Mouse (Mus musculus) kidney, embryonic 15.5 days (tissue): ENCODE measurements around the gene Ankdd1a. TPM values are rescaled to one million over a fixed set of nuclear protein-coding genes. Genes with fewer than 3 reads are reported as not detected.
A peak's percentile ranks its signal among the peaks of the same experiment; 100 is the strongest.

Experiments used
- ATAC-seq: fragments of 200-750 bp; cut with Nextera tagmentation; replicated peaks from 2 replicates; pipeline ENCODE4 v1.8.0; 2017; ENCODE audit warnings: moderate TSS enrichment; ENCODE audit not compliant: low FRiP score
- H3K27ac ChIP-seq: fragments of 300-500 bp; sonication (generic); 2 replicates; pipeline ENCODE4 v1.5.1; 2015; ENCODE audit warnings: mild to moderate bottlenecking, inconsistent platforms
- H3K27me3 ChIP-seq: fragments of 300-500 bp; sonication (generic); 2 replicates; pipeline ENCODE4 v1.6.1; 2015; ENCODE audit warnings: inconsistent platforms
- H3K36me3 ChIP-seq: fragments of 300-500 bp; sonication (generic); 2 replicates; pipeline ENCODE4 v1.6.1; 2015; ENCODE audit warnings: inconsistent platforms
- H3K4me1 ChIP-seq: fragments of 300-500 bp; sonication (generic); 2 replicates; pipeline ENCODE4 v1.6.1; 2015; ENCODE audit warnings: inconsistent platforms
- H3K4me2 ChIP-seq: fragments of 300-500 bp; sonication (generic); 2 replicates; pipeline ENCODE4 v1.6.1; 2015; ENCODE audit warnings: moderate library complexity, mild to moderate bottlenecking, inconsistent platforms
- H3K4me3 ChIP-seq: fragments of 300-500 bp; sonication (generic); replicated peaks from 2 replicates; pipeline ENCODE4 v1.5.1; 2015; ENCODE audit warnings: mild to moderate bottlenecking, inconsistent platforms
- H3K9ac ChIP-seq: fragments of 300-500 bp; sonication (generic); 2 replicates; pipeline ENCODE4 v1.6.1; 2015; ENCODE audit warnings: mild to moderate bottlenecking, inconsistent platforms
- H3K9me3 ChIP-seq: fragments of 300-500 bp; sonication (generic); replicated peaks from 2 replicates; pipeline ENCODE4 v1.6.1; 2016; ENCODE audit warnings: inconsistent platforms
- WGBS: fragments of 180-500 bp; shearing (Covaris S2); methylation state at CpG from one replicate; pipeline ENCODE4 v1.1.7; 2015; ENCODE audit warnings: mixed read lengths; 5-methylcytosine and 5-hydroxymethylcytosine counted together
- polyA plus RNA-seq: library from polyadenylated mRNA; unstranded; fragments of >200 nt; fragmentation: Nextera tagmentation; extraction: Ambion mirVana; gene quantifications from 2 replicates; pipeline ENCODE4 v1.2.1, GENCODE M21; 2015

Ankdd1a gene
- not detected in 2 replicates for polyA plus RNA-seq

- Histone ChIP-seq H3K27ac (peak within 1 kb of the TSS; percentile 9; the same call in 1 of the 2 replicates), H3K36me3 (no peaks in the 10 kb centered on the region), H3K27me3 (0 out of 2 replicates have a peak, but pooled peaks cover 12% of the 10 kb centered on the region), H3K4me1 (peaks cover 25% of the 10 kb centered on the region), H3K4me3 (peak within 1 kb of the TSS; percentile 33), H3K9ac (peak within 1 kb of the TSS; percentile 26; the same call in 1 of the 2 replicates), H3K4me2 (peak within 1 kb of the TSS; percentile 68), H3K9me3 (no peaks in the 10 kb centered on the region)
- ATAC-seq = no peak
- whole genome bisulfite sequencing = 3% methylated on average over 25 of the region's 25 CpGs
Observed at GRCm38 (mm10) chr9:65519807-65520504, at the start of gene Ankdd1a. Gene Ankdd1a (minus strand): TSS chr9:65520193.

- no peak for ATAC-seq
- H3K27me3 ChIP-seq = no peaks in the 10 kb centered on the region
- WGBS = 79% methylated on average over 6 of the region's 6 CpGs
- H3K4me3 ChIP-seq = no peak overlapping the region
- H3K36me3 ChIP-seq = peaks cover 45% of the 10 kb centered on the region
- H3K4me2 ChIP-seq = no peak overlapping the region
- no peaks in the 10 kb centered on the region for H3K9me3 ChIP-seq
- no peak overlapping the region for H3K9ac ChIP-seq
- H3K27ac ChIP-seq = peak overlapping the region; percentile 20; the same call in 1 of the 2 replicates
- H3K4me1 ChIP-seq = peaks cover 10% of the 10 kb centered on the region
Observed at GRCm38 (mm10) chr9:65569491-65569971, 49.5 kb upstream of the Ankdd1a start.

- Histone ChIP-seq H3K27me3 (no peaks in the 10 kb centered on the region), H3K36me3 (peaks cover 51% of the 10 kb centered on the region), H3K4me2 (no peak overlapping the region), H3K4me1 (0 out of 2 replicates have a peak, but pooled peaks cover 8% of the 10 kb centered on the region), H3K4me3 (no peak overlapping the region), H3K27ac (0 out of 2 replicates have a peak overlapping the region, but pooled peaks have one; percentile 20), H3K9ac (no peak overlapping the region), H3K9me3 (no peaks in the 10 kb centered on the region)
- ATAC-seq = no peak
- WGBS = 82% methylated on average over 6 of the region's 6 CpGs
Observed at GRCm38 (mm10) chr9:65568787-65569186, 48.8 kb upstream of the Ankdd1a start.

- no peak for ATAC-seq
- H3K27ac ChIP-seq = no peak overlapping the region
- 94% methylated on average over 2 of the region's 2 CpGs for WGBS
- H3K27me3 ChIP-seq = no peaks in the 10 kb centered on the region
- H3K9me3 ChIP-seq = no peaks in the 10 kb centered on the region
- H3K36me3 ChIP-seq = peaks cover 54% of the 10 kb centered on the region
- H3K4me3 ChIP-seq = no peak overlapping the region
- H3K4me1 ChIP-seq = peaks cover 22% of the 10 kb centered on the region
- no peak overlapping the region for H3K9ac ChIP-seq
- H3K4me2 ChIP-seq = no peak overlapping the region
Observed at GRCm38 (mm10) chr9:65564698-65565097, 44.7 kb upstream of the Ankdd1a start.

- ATAC-seq = no peak
- Histone ChIP-seq H3K36me3 (peaks cover 60% of the 10 kb centered on the region), H3K4me1 (peaks cover 17% of the 10 kb centered on the region), H3K9ac (no peak overlapping the region), H3K4me2 (no peak overlapping the region), H3K4me3 (no peak overlapping the region), H3K27me3 (no peaks in the 10 kb centered on the region), H3K27ac (0 out of 2 replicates have a peak overlapping the region, but pooled peaks have one; percentile 67), H3K9me3 (no peaks in the 10 kb centered on the region)
- 82% methylated on average over 5 of the region's 5 CpGs for WGBS
Observed at GRCm38 (mm10) chr9:65563073-65563472, 43.1 kb upstream of the Ankdd1a start.

GRCm38 (mm10) chr9:65562081-65562506 lies 42.1 kb upstream of the Ankdd1a start:
- peak; percentile 33; the same call in 1 of the 2 replicates for ATAC-seq
- H3K4me1 ChIP-seq = peaks cover 17% of the 10 kb centered on the region
- no peak overlapping the region for H3K4me3 ChIP-seq
- WGBS = 10% methylated on average over 4 of the region's 4 CpGs
- H3K9me3 ChIP-seq = no peaks in the 10 kb centered on the region
- no peaks in the 10 kb centered on the region for H3K27me3 ChIP-seq
- peaks cover 62% of the 10 kb centered on the region for H3K36me3 ChIP-seq
- no peak overlapping the region for H3K9ac ChIP-seq
- peak overlapping the region; percentile 67 for H3K27ac ChIP-seq
- H3K4me2 ChIP-seq = no peak overlapping the region

- Histone ChIP-seq H3K4me3 (no peak overlapping the region), H3K27me3 (no peaks in the 10 kb centered on the region), H3K27ac (no peak overlapping the region), H3K36me3 (peaks cover 66% of the 10 kb centered on the region), H3K4me2 (no peak overlapping the region), H3K9ac (no peak overlapping the region), H3K9me3 (no peaks in the 10 kb centered on the region), H3K4me1 (peaks cover 17% of the 10 kb centered on the region)
- WGBS = 82% methylated on average over 4 of the region's 4 CpGs
- no peak for ATAC-seq
Observed at GRCm38 (mm10) chr9:65561016-65561415, 41.0 kb upstream of the Ankdd1a start.

GRCm38 (mm10) chr9:65558806-65559205 lies 38.8 kb upstream of the Ankdd1a start:
- no peak for ATAC-seq
- H3K9ac ChIP-seq = no peak overlapping the region
- no peak overlapping the region for H3K27ac ChIP-seq
- H3K9me3 ChIP-seq = no peaks in the 10 kb centered on the region
- no peaks in the 10 kb centered on the region for H3K27me3 ChIP-seq
- H3K4me3 ChIP-seq = no peak overlapping the region
- peaks cover 37% of the 10 kb centered on the region for H3K4me1 ChIP-seq
- 88% methylated on average over 6 of the region's 6 CpGs for WGBS
- peaks cover 60% of the 10 kb centered on the region for H3K36me3 ChIP-seq
- H3K4me2 ChIP-seq = no peak overlapping the region

GRCm38 (mm10) chr9:65556979-65557378 lies 37.0 kb upstream of the Ankdd1a start:
- no peak overlapping the region for H3K4me2 ChIP-seq
- H3K4me3 ChIP-seq = no peak overlapping the region
- ATAC-seq = no peak
- 92% methylated on average over 5 of the region's 5 CpGs for WGBS
- peaks cover 29% of the 10 kb centered on the region for H3K4me1 ChIP-seq
- H3K9me3 ChIP-seq = no peaks in the 10 kb centered on the region
- peaks cover 51% of the 10 kb centered on the region for H3K36me3 ChIP-seq
- no peak overlapping the region for H3K9ac ChIP-seq
- no peak overlapping the region for H3K27ac ChIP-seq
- H3K27me3 ChIP-seq = no peaks in the 10 kb centered on the region

- no peak overlapping the region for H3K4me3 ChIP-seq
- WGBS = 89% methylated on average over 8 of the region's 8 CpGs
- peaks cover 50% of the 10 kb centered on the region for H3K36me3 ChIP-seq
- no peak overlapping the region for H3K27ac ChIP-seq
- H3K27me3 ChIP-seq = no peaks in the 10 kb centered on the region
- ATAC-seq = no peak
- no peak overlapping the region for H3K9ac ChIP-seq
- no peak overlapping the region for H3K4me2 ChIP-seq
- H3K4me1 ChIP-seq = peaks cover 27% of the 10 kb centered on the region
- no peaks in the 10 kb centered on the region for H3K9me3 ChIP-seq
Observed at GRCm38 (mm10) chr9:65556349-65556748, 36.4 kb upstream of the Ankdd1a start.

- ATAC-seq = no peak
- H3K4me3 ChIP-seq = no peak overlapping the region
- H3K36me3 ChIP-seq = peaks cover 46% of the 10 kb centered on the region
- H3K4me1 ChIP-seq = peaks cover 32% of the 10 kb centered on the region
- peak overlapping the region; percentile 87 for H3K27ac ChIP-seq
- no peaks in the 10 kb centered on the region for H3K27me3 ChIP-seq
- WGBS = 90% methylated on average over 4 of the region's 4 CpGs
- H3K4me2 ChIP-seq = no peak overlapping the region
- H3K9ac ChIP-seq = no peak overlapping the region
- H3K9me3 ChIP-seq = no peaks in the 10 kb centered on the region
Observed at GRCm38 (mm10) chr9:65555621-65556020, 35.6 kb upstream of the Ankdd1a start.

- 0 out of 2 replicates have a peak overlapping the region, but pooled peaks have one; percentile 14 for H3K4me2 ChIP-seq
- H3K9ac ChIP-seq = no peak overlapping the region
- peaks cover 38% of the 10 kb centered on the region for H3K4me1 ChIP-seq
- H3K36me3 ChIP-seq = peaks cover 46% of the 10 kb centered on the region
- peak overlapping the region; percentile 87 for H3K27ac ChIP-seq
- ATAC-seq = peak; percentile 81
- H3K9me3 ChIP-seq = no peaks in the 10 kb centered on the region
- H3K27me3 ChIP-seq = no peaks in the 10 kb centered on the region
- 5% methylated on average over 5 of the region's 5 CpGs for WGBS
- H3K4me3 ChIP-seq = no peak overlapping the region
Observed at GRCm38 (mm10) chr9:65555001-65555405, 35.0 kb upstream of the Ankdd1a start.
